Comparison of ENCODE assay signal across 15 mouse cellular contexts in genomic region chr13:29040331-29040730, GRCm38 (mm10).
"Had no signal": no experiment of that assay in that cellular context is flagged by ENCODE, and none has a peak within 500 bp of the region (broad histone marks: within the 10 kb centered on the region; RNA-seq: fewer than 3 reads in every experiment).

No protein-coding gene starts in this region.

- H3K4me1 ChIP-seq: neural tube, embryonic 15.5 days; stomach, embryonic 15.5 days had no signal

- H3K4me2 ChIP-seq: neural tube, embryonic 15.5 days; stomach, embryonic 15.5 days had no signal

- DNase-seq: retina, postnatal 1 day; right cerebral cortex, adult 18-20 months; right cerebral cortex, postnatal 14 days; right cerebral cortex, postnatal 25 days; right cerebral cortex, postnatal 4 days; spleen, adult 18-20 months; thymus, adult 18-20 months; thymus, adult 2 months; thymus, postnatal 14 days; thymus, postnatal 25 days; thymus, postnatal 36 days; thymus, postnatal 4 days had no signal

- H3K9ac ChIP-seq: neural tube, embryonic 15.5 days; stomach, embryonic 15.5 days had no signal

- H3K27ac ChIP-seq: neural tube, embryonic 15.5 days; stomach, embryonic 15.5 days; stomach, postnatal 0 days had no signal

- H3K27me3 ChIP-seq: neural tube, embryonic 15.5 days; stomach, embryonic 15.5 days had no signal

- H3K4me3 ChIP-seq: neural tube, embryonic 15.5 days; stomach, embryonic 15.5 days had no signal

- H3K36me3 ChIP-seq: neural tube, embryonic 15.5 days; stomach, embryonic 15.5 days had no signal

- H3K9me3 ChIP-seq: neural tube, embryonic 15.5 days; stomach, embryonic 15.5 days had no signal
